Mouse (Mus musculus) CD4-positive, CD25-positive, alpha-beta regulatory T cell, adult 2 months (primary cell): ENCODE measurements around the gene Fam117b.

Experiments used
- DNase-seq: peaks from one replicate; pipeline ENCODE4 v3.0.0-alpha.2; 2012; ENCODE audit warnings: low read depth, low spot score

Fam117b gene

DNA sequence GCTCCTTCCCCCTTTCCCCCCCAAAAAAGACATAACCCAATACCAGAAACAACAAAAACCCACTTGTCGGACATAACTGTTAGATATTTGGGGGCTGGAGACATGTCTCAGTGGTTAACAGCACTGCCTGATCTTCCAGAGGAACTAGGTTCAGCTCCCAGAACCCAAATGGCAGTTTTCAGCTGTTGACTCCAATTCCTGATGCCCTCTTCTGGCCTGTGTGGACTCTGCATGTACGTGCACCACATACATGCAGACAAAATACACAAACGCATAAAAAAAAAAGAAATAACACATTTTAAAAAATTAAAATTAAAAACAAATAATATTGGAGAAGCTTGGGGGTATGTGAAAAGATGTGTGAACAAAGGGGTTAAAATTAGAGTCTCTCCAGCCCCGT lies 54.5 kb downstream of the Fam117b start:
- peak; percentile 57 for DNase-seq

- no peak for DNase-seq
These were observed 73.8 kb downstream of the Fam117b start for GRCm38 (mm10) chr1:59986626-59987025.

DNA sequence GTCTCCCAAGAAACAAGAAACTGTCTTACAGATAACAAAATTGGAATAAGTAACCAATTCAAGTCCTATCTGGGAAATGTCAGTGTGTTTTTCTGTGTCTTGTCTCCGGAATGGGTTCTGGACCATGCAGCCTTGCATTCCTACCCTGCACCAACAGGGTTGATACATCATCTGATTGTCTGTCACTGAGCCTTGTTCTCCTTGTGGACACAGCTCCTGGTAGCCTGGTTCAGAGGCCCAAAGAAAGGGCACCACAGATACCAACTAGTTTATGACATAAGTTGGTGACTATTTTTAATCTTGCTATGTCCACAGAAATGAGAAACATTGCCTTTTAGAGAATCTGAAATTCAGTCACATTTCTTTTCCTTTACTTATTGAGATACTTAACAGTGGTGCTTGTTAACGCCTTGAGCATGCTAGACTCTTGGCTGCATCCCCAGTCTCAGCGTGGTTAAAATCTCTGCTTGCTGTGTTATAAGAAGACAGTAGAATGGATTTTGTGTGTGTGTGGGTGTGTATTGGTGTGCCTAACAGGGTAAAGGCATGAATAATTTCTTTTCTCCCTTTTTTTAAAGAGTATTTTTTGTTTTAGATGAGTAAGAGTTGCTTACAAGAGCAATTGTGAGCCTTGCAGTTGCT lies 74.7 kb downstream of the Fam117b start:
- no peak for DNase-seq

- DNase-seq = peak; percentile 13
These were observed 82.8 kb downstream of the Fam117b start for GRCm38 (mm10) chr1:59995646-59996045.

DNA sequence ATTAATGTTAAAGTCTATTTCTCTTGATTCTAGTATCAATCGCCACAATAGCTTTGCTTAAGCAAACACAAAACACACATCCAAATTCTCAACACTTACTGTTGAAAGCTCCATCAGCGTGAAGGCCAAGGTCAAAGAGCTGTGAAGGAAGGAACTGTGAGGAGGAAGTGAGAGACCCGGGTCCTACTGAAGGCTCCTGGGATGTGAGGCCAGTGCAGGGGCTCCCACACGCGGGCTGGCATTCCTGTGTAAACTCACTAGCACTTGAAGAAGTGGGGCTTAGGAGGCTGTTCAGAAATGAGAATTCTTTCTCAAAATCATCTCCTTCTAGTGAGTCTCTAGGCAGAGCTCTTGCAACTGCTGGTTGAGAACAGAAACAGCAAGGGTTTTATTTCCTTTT lies 84.5 kb downstream of the Fam117b start:
- no peak for DNase-seq

DNA sequence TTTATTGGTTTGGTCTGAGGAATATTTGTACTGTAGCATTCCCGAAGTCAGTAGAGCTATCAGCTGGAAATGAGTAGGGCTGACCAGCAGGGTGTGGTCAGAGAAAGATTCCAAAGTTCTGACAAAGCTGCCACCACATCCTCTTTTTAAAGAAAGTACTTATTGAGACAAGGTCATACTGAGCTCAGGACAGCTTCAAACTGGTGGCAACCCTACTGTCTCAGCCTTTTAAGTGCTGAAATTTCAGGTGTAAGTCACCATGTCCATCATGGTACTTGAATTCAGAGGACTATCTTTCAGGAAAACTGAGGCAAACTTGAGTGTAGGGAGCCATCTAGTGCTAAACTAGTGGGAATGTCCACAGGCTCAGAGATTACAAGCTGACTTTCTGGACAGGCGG lies 87.5 kb downstream of the Fam117b start:
- DNase-seq = peak; percentile 8

DNA sequence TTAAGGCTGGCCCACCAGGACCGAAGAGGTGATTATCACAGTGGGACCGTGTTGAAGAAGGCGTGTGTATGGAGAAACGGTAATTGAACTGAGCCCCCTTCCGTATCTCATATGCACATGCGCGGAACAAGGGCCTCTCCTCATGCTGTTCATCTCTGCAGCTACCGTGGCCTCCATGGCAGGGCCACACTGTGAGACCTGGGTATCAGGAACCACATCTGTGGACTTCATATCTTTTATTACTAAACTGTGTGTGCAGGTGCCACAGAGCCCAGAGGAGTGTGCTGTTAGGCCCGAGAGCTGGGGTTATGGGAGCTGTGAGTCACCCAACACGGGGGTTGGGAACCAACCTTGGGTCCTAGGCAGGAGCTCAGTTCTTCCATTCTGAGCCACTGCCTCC lies 94.5 kb downstream of the Fam117b start:
- DNase-seq = no peak

GRCm38 (mm10) chr1:60008743-60009142 lies 95.9 kb downstream of the Fam117b start:
- no peak for DNase-seq

DNA sequence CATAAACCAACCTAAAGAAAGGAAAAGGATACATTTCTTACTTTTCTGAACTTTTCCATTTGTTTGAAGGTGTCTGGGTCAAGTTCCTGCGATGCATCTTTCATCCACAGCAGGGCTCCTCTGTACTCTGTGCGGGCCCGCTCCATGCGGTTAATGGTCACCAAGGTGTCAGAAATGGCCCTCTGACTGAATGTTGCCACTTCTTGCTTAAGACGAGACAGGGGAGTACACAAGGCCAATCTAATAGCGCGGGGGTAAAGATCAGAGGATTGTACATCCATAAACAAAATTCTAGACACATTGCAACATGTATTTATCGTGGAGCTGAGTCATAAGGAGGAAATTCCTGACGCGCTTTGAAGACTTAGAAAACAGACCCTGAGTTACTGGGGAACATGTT lies 101.0 kb downstream of the Fam117b start:
- no peak for DNase-seq

DNA sequence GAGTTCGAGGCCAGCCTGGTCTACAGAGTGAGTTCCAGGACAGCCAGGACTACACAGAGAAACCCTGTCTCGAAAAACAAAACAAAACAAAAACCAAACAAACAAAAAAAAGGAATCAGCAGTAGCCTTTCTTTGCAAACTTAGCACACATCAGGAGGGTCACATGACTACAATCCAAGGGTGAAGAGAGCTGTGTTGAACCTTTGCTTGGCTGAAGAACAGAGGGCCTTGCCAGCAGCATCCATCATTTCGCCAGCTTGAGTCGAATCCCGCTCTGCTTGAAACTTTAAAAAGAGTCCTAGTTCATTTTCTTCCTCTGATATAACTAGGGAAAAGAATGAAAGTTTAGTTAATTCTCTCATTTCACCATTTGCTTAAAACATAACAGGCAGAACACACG lies 102.7 kb downstream of the Fam117b start:
- no peak for DNase-seq

GRCm38 (mm10) chr1:60016136-60016611 lies 103.4 kb downstream of the Fam117b start:
- peak; percentile 66 for DNase-seq

DNA sequence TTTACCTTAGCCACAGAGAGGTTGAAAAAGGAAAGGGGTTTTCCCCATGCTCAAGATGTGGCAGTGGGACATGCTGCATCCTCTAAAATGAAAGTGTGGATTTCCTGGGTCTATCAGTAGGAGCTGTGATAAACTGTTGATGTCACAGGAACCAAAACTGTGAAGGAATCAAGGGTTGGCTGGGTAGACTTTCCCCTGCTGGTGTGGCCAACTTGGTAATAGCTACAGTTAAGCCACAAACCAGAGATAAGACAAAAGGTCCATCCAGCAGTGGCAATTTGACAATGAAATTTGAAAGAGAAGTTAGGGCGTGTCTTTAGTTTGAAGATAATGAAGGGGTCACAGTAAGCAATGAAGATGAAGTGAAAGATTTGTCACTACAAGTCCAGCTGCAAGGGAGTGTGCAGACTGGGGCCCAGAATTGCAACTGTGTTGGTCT lies 104.2 kb downstream of the Fam117b start:
- peak; percentile 61 for DNase-seq
